In genomic region chr6:94126763-94127162, GRCm38 (mm10) we compare ENCODE assay signal across 17 mouse cellular contexts.
A peak's percentile ranks its signal among the peaks of the same experiment; 100 is the strongest.
DNase-seq lines count a peak whose midpoint lies in the region; ATAC-seq and TF ChIP-seq lines count a peak whose summit lies in the region.
"Had no signal": no experiment of that assay in that cellular context is flagged by ENCODE, and none has a peak within 500 bp of the region (broad histone marks: within the 10 kb centered on the region; RNA-seq: fewer than 3 reads in every experiment).

No protein-coding gene starts in this region.

- H3K4me2 ChIP-seq in lung, embryonic 15.5 days: no peak overlapping the region
- H3K4me2 ChIP-seq in stomach, postnatal 0 days (replicated peaks; ENCODE audit: low read depth): no peak overlapping the region
- no peak overlapping the region for H3K4me2 ChIP-seq in intestine, embryonic 16.5 days (ENCODE audit: low read depth, low read length)
- H3K4me2 ChIP-seq: embryonic facial prominence, embryonic 12.5 days; forebrain, embryonic 12.5 days; hindbrain, embryonic 14.5 days had no signal

- H3K4me3 ChIP-seq in lung, embryonic 15.5 days: no peak overlapping the region
- H3K4me3 ChIP-seq in stomach, postnatal 0 days (ENCODE audit: low read depth, low read length): no peak overlapping the region
- no peak overlapping the region for H3K4me3 ChIP-seq in intestine, embryonic 16.5 days (ENCODE audit: low read length)
- H3K4me3 ChIP-seq: embryonic facial prominence, embryonic 12.5 days; forebrain, embryonic 12.5 days; hindbrain, embryonic 10.5 days had no signal

- no peaks in the 10 kb centered on the region for H3K36me3 ChIP-seq in lung, embryonic 15.5 days
- no peaks in the 10 kb centered on the region for H3K36me3 ChIP-seq in stomach, postnatal 0 days (ENCODE audit: control insufficient read depth, insufficient read depth, low read length)
- H3K36me3 ChIP-seq in intestine, embryonic 16.5 days (ENCODE audit: control insufficient read depth, insufficient read depth, low read length): no peaks in the 10 kb centered on the region
- H3K36me3 ChIP-seq: embryonic facial prominence, embryonic 12.5 days; forebrain, embryonic 12.5 days; hindbrain, embryonic 10.5 days had no signal

- 34% methylated on average over 4 of the region's 4 CpGs for WGBS in lung, embryonic 15.5 days
- 43% methylated on average over 4 of the region's 4 CpGs for WGBS in stomach, postnatal 0 days
- WGBS in intestine, embryonic 16.5 days: 61% methylated on average over 4 of the region's 4 CpGs

- no peak for TF ChIP-seq EP300 in stomach, postnatal 0 days (optimal IDR thresholded peaks at IDR 0.05)

- H3K9me3 ChIP-seq in lung, embryonic 15.5 days: no peaks in the 10 kb centered on the region
- H3K9me3 ChIP-seq in stomach, postnatal 0 days (ENCODE audit: control insufficient read depth, low read length): no peaks in the 10 kb centered on the region
- no peaks in the 10 kb centered on the region for H3K9me3 ChIP-seq in intestine, embryonic 16.5 days (ENCODE audit: control insufficient read depth, low read length)
- H3K9me3 ChIP-seq: embryonic facial prominence, embryonic 12.5 days; forebrain, embryonic 12.5 days; hindbrain, embryonic 10.5 days had no signal

- H3K9ac ChIP-seq in lung, embryonic 15.5 days: no peak overlapping the region
- no peak overlapping the region for H3K9ac ChIP-seq in stomach, postnatal 0 days (ENCODE audit: low read length)
- no peak overlapping the region for H3K9ac ChIP-seq in intestine, embryonic 16.5 days (ENCODE audit: low read depth, low read length)
- H3K9ac ChIP-seq: embryonic facial prominence, embryonic 12.5 days; forebrain, embryonic 12.5 days; forebrain, postnatal 0 days; hindbrain, embryonic 14.5 days had no signal

- peaks cover 63% of the 10 kb centered on the region for H3K4me1 ChIP-seq in lung, embryonic 15.5 days
- H3K4me1 ChIP-seq in stomach, postnatal 0 days (replicated peaks; ENCODE audit: control insufficient read depth, insufficient read depth): peaks cover 6% of the 10 kb centered on the region; the same call in 1 of the 2 replicates
- peaks cover 19% of the 10 kb centered on the region for H3K4me1 ChIP-seq in intestine, embryonic 16.5 days (ENCODE audit: control insufficient read depth, insufficient read depth, low read length)

- H3K27me3 ChIP-seq in lung, embryonic 15.5 days: no peaks in the 10 kb centered on the region
- H3K27me3 ChIP-seq in stomach, postnatal 0 days (ENCODE audit: control insufficient read depth, insufficient read depth, low read length): no peaks in the 10 kb centered on the region
- H3K27me3 ChIP-seq in intestine, embryonic 16.5 days (replicated peaks; ENCODE audit: control insufficient read depth, insufficient read depth, low read length): no peaks in the 10 kb centered on the region
- H3K27me3 ChIP-seq: embryonic facial prominence, embryonic 12.5 days; forebrain, embryonic 12.5 days had no signal

- peak; percentile 39; the same call in 1 of the 2 replicates for ATAC-seq in lung, embryonic 15.5 days (ENCODE audit: borderline replicate concordance, extremely low read depth, low FRiP score, low TSS enrichment)
- ATAC-seq in stomach, postnatal 0 days (ENCODE audit: low FRiP score, low TSS enrichment): peak; percentile 70; the same call in 1 of the 2 replicates
- no peak for ATAC-seq in intestine, embryonic 16.5 days
- ATAC-seq: forebrain, postnatal 0 days had no signal

- peak overlapping the region; percentile 57 for H3K27ac ChIP-seq in lung, embryonic 15.5 days
- peak overlapping the region; percentile 40; the same call in 1 of the 2 replicates for H3K27ac ChIP-seq in stomach, postnatal 0 days (replicated peaks)
- no peak overlapping the region for H3K27ac ChIP-seq in intestine, embryonic 16.5 days (ENCODE audit: low read length)
- H3K27ac ChIP-seq: embryonic facial prominence, embryonic 12.5 days; forebrain, embryonic 12.5 days; hindbrain, embryonic 10.5 days; hindbrain, embryonic 14.5 days had no signal

- no peak for DNase-seq in lung, postnatal 10 days
- DNase-seq in ZHBTc4 (ENCODE audit: low read depth, low spot score): peak; percentile 13
- DNase-seq in lung, postnatal 36 days: peak; percentile 14
- peak; percentile 43 for DNase-seq in stomach, postnatal 0 days (ENCODE audit: low spot score)
- no peak for DNase-seq in right cerebral cortex, adult 18-20 months
- DNase-seq: adrenal gland, postnatal 10 days; cerebellum, adult 11-12 months; cerebellum, adult 9-10 months; cerebellum, postnatal 25 days; forebrain, postnatal 0 days; gastrocnemius, postnatal 25 days had no signal

- TF ChIP-seq CTCF in stomach, postnatal 0 days (IDR thresholded peaks at IDR 0.05; ENCODE audit: low read depth): no peak

Comparison
In these comparisons a context has a peak if more than half of its experiments do, and no peak if none do; other contexts are left out.
1. DNase-seq: peak in ZHBTc4 (single experiment), lung, postnatal 36 days (single experiment) and stomach, postnatal 0 days (single experiment); none in lung, postnatal 10 days (single experiment) and right cerebral cortex, adult 18-20 months (single experiment).